Mouse (Mus musculus) heart, postnatal 10 days (tissue): ENCODE measurements around the gene Kcnc3. TPM values are rescaled to one million over a fixed set of nuclear protein-coding genes. Genes with fewer than 3 reads are reported as not detected.

Experiments used
- DNase-seq, 2 experiments: peaks; one replicate each; pipeline ENCODE4 v3.0.0; 2021
- intact Hi-C: fragments of 180-260 bp; cut with DNase I; formaldehyde crosslinking; loops from one replicate; pipeline ENCODE4 v1.15.1; 2025
- total RNA-seq, 2 experiments: library from RNA; stranded (reverse); gene quantifications; 2 replicates each; pipeline ENCODE4 v1.2.3; 2021

Gene Kcnc3
- total RNA-seq, 2 experiments from 2014 or later: 0.35 to 0.36 TPM

GRCm38 (mm10) chr7:44565414-44565813 lies 25.1 kb upstream of the Kcnc3 start:
- DNase-seq: no peak
- intact Hi-C loops: no loop called here

DNA sequence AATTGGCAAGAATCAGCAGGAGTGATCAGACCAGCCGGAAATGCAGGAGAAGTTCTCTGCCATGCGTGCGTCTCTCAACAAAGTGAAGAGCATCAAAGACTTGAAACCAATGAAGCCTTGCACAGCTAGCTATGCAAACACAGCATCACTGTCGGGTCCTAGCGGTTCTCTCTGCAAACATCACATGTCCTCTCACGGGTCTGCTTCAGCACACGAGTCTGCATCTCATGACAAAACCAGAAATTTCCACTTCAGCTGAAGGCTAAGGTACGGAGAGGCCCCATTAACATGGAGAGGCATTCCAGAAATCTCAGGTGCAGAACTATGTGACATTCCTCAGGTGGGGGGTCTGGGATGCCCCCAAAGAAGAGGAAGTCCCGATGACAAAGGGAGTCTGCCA lies 21.7 kb upstream of the Kcnc3 start:
- DNase-seq: no peak
- intact Hi-C loops: no loop called here

DNA sequence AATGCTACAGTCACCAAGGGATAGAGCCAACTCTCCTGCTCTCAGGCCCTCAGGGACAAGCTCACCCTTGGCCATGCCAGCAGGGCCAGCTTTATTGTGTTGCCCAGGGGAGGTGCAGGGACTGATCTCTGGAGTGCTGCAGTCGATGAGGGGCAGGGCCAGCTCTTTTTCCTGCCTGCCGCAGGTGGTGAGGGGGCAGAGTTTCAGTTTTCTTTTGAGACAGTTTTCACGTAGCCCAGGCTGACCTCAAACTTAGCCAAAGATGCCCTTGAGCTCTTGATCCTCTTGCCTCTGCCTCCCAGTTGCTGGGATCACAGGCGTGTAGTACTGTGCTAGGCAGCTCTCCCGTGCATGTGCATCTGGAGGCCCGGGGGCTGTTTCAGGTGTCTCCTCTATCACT lies 19.5 kb upstream of the Kcnc3 start:
- intact Hi-C loops: no loop called here
- DNase-seq: no peak

DNA sequence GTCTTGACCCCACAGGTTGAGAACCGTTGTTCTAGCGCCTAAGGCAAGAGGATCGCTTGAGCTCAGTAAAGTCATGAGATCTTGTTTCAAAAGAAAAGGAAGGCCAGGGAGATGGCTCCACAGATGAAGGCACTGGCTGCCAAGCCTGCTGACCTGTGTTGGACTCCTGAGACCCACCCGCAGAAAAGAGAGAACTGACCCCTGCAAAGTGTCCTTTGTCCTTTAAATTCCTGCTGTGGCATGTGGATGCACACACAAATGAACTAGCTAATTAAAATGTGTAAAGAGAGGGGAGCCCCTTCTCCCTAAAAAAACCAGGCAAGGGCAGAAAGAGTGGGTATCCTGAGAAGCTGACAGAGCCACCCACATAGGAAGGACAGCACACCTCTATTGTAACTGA lies 18.7 kb upstream of the Kcnc3 start:
- DNase-seq: no peak
- intact Hi-C loops: no loop called here

DNA sequence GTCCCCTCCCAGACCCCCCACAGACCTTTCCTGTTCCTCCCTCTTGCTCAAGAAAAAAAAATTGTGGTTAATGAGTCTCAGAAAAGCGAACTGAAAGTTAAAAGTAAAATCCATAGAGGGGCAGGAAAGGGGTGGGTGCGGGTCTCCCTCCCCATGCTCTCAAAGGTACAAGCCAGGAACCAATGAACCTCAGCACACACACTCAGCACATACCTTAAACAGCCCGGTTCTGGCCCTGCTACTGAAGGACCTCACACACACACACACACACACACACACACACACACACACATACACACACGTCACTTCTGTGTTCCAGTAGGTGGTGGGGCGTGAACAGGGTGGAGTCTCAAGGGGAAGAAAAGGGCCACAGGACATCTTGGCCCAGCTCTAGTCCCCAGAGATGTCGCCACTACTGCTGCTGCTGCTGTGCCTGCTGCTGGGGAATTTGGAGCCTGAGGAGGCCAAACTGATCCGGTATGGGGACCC lies 18.2 kb upstream of the Kcnc3 start, which contains the start of gene Napsa:
Napsa (plus strand) TSS at position 168 of the 489 bp plus-strand sequence.
- DNase-seq: no peak
- intact Hi-C loops: no loop called here

GRCm38 (mm10) chr7:44572956-44573484 lies 17.4 kb upstream of the Kcnc3 start:
- intact Hi-C loops: no loop called here
- DNase-seq: no peak

DNA sequence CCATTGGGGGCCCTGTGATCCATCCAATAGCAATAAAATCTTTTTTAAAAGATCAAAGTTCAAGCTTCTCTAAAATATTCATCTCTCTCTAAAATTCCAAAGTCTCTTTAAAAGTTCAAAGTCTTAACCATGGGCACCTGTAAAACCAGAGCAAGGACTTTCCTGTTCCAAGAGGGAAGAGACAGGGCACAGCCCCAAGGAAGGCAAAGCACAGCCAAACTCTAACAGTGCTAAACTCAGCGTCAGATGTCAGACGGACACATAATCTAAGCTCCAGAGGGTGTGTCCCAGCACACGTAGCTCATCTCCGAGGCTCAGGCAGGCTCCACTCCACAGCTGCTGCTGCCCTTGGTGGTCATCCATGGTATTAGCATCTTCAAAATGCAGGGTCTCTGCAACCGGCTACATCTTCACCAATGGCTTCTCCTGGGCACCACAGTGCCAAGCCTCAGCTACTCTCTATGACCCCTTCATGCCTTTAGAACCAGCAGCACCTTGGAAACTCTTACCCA lies 14.1 kb upstream of the Kcnc3 start:
- intact Hi-C loops: no loop called here
- no peak for DNase-seq

DNA sequence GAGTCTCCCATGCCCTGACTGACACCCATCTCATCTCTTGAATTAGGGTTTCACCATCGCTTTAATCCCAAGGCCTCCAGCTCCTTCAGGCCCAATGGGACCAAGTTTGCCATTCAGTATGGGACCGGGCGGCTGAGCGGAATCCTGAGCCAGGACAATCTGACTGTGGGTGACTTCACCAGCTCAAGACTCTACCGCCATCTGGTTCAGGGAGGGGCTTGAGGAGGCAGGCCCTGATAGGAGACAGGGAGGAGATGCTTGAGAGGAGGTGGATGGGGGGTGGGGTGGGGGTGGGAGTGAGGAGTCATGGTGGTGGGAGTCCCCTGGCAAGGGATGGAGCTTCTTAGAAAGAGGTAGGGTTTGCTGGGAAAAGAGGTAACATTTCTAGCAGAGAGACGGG lies 8.8 kb upstream of the Kcnc3 start:
- DNase-seq: no peak
- intact Hi-C loops: no loop called here

GRCm38 (mm10) chr7:44582709-44583108 lies 7.8 kb upstream of the Kcnc3 start:
- DNase-seq: no peak
- intact Hi-C loops: no loop called here

- DNase-seq: no peak
- intact Hi-C loops: no loop called here
These were observed 7.3 kb upstream of the Kcnc3 start for GRCm38 (mm10) chr7:44583146-44583545.

DNA sequence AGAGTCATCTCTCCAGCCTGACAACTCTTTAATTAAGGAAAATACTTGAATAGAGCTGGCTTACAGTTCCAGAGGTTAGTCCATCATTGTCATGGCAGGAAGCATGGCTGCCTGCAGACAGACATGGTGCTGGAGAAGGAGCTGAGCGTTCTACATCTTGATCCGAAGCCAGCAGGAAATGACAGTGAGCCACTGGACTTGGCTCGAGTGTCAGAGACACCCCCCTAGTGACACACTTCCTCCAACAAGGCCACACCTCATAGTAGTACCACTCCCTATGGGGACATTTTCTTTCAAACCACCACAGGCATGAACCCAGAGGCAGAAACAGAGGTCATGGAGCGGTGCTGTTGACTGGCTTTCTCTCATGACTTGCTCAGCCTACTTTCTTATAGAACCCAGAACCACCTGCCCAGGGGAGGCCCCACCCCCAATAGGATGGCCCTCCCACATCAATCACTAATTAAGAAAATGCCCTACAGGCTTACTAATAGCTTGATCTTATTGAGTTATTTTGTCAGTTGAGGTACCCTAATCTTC lies 6.1 kb upstream of the Kcnc3 start:
- intact Hi-C loops: no loop called here
- DNase-seq: no peak

DNA sequence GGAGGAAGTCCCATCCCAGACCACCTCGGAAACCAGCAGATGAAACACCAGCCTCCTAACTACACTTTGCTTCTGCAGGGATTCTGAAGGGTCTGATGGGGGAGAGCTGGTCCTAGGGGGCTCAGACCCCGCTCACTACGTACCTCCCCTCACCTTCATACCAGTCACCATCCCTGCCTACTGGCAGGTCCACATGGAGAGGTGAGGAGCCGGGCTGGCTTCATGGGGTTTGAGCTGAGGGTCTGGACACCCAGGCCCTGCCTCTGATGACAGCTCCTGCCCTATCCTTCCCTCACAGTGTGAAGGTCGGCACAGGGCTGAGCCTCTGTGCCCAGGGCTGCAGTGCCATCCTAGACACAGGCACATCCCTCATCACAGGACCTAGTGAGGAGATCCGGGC lies 5.5 kb upstream of the Kcnc3 start:
- intact Hi-C loops: no loop called here
- no peak for DNase-seq

- intact Hi-C loops: no loop called here
- DNase-seq: no peak
These were observed 4.9 kb upstream of the Kcnc3 start for GRCm38 (mm10) chr7:44585606-44586005.

DNA sequence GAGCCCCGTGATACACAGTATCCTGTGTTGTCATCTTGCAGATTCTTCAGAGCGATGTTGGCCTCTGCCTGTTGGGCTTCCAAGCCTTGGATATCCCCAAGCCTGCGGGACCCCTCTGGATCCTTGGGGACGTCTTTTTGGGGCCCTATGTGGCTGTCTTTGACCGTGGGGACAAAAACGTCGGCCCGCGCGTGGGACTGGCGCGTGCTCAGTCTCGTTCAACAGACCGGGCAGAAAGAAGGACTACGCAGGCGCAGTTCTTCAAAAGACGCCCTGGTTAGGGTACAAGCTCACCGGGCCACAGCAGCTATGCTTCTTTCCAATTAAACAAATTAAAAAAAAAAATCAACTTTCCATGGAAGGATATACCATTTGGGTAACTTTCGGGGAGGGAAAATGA lies 3.9 kb upstream of the Kcnc3 start:
- intact Hi-C loops: no loop called here
- DNase-seq: no peak

DNA sequence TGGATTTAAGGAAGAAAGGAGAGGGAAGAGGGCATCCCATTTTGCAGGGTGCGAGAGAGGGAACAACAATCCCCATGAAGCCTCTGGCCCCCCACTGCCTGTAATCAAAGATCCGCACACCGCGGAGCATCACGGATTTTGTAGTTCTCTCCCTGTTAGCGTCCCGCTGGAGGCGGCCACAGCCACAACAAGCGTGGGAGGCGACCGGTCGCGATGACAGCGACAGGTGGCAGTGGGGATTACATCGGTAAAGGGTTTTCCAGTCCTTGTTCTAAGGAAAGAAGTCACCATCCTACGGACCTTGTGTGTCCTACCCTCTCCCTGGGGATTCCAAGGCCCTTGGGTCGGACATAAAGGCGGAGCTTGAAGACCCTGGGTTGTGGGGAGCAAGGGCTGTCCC lies 3.5 kb upstream of the Kcnc3 start:
- DNase-seq: peak; percentile 32 to 53
- intact Hi-C loops: no loop called here

- intact Hi-C loops: no loop called here
- no peak for DNase-seq
These were observed 2.8 kb upstream of the Kcnc3 start for GRCm38 (mm10) chr7:44587676-44588075.

DNA sequence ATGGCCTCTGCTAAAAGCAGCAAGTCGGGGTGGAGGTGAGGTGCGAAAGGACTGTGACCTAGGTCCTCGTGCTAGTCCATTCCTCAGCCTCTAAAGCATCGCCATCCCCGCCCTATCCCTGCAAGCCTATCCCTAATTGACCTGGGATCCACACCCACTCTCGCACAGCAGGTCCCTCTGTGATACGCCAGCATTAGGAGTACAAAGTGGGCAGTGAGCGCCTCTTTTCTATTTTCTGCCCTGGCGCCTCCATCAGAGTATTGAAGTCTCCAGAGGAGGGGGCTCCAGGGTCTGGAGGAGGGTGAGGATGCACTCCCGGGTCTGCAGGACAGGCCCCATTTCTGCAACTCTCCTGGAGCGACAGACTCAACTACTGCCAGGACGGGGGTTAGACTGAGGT lies 2.1 kb upstream of the Kcnc3 start:
- no peak for DNase-seq
- intact Hi-C loops: no loop called here

DNA sequence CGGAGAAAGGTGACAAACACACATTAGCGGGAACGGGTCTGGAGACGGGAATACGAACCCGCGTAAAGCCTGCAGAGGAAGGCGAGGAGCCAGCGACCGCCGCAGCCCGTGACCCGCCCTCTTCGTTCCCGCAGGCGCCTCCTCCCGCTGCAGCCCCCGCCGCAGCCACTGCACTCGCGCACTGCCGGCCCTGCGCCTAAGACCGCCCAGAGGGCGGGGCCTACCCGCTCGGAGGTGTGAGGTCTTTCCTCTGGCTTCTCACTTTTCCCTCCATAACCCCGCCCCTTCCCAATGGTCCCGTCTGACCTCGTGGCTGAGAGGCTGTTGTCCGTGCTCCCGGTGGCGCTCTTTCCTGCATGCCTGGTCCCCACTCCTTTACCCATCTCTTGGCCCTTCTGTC lies 1.3 kb upstream of the Kcnc3 start:
- intact Hi-C loops: no loop called here
- peak; percentile 47 to 48 for DNase-seq

GRCm38 (mm10) chr7:44589946-44590345 lies 518 bp upstream of the Kcnc3 start:
- intact Hi-C loops: no loop called here
- DNase-seq: no peak

GRCm38 (mm10) chr7:44591348-44592116 lies 1.1 kb downstream of the Kcnc3 start:
- intact Hi-C loops: no loop called here
- no peak for DNase-seq

GRCm38 (mm10) chr7:44593051-44593450 lies 2.6 kb downstream of the Kcnc3 start:
- no peak for DNase-seq
- intact Hi-C loops: no loop called here

DNA sequence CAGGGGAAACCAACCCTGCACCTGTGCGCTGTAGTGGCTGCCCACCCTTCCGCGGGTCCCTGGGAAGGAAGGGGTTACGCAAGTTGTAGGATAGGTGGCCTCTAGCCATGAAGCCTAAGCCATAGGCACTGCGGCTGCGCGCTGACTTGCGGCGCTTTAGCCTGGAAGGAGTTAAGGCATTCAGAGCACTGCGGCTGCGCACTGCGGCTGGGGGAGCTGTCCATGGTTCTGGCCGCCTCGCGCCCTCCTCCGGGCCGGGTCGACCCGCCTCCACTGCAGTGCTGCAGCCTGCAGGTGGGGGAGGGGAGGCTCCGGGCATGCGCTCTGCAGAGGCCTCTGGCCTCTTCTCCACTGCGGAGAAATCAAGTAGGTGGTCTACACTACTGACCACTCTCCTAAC lies 3.3 kb downstream of the Kcnc3 start:
- intact Hi-C loops: no loop called here
- DNase-seq: peak; percentile 86 to 90
